Mouse (Mus musculus): ENCODE data around the gene Ccdc183. TPM values are rescaled to one million over a fixed set of nuclear protein-coding genes. Genes with fewer than 3 reads are reported as not detected.

Ccdc183 gene
- polyA plus RNA-seq, 1 experiment from 2014 or later: 0.27 TPM

DNA sequence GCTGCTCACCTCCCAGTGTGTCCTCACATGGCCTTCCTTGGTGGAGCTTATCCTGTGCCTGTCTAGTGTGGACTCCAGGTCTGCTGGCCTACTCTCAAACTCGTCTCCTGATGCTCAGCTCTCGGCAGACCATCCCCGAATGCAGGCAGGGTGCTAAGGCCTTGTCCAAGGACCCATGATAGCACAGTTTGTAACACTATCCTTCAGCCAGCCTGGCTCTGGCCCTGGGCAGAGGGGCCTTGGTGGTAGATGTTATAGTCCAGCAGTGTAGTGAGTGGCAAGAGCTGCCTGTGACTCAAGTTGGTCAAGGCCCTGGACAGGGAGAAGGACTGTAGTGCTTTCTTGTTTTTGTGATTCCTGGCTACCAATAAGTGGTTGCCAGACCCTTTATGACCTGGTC, 16.1 kb upstream of the Ccdc183 start:
- no peak for ATAC-seq (ENCODE audit: low FRiP score, low read depth)
- Histone ChIP-seq H3K4me2 (no peak overlapping the region), H3K9me3 (no peaks in the 10 kb centered on the region), H3K27ac (replicated peaks) (no peak overlapping the region), H3K9ac (no peak overlapping the region), H3K4me3 (no peak overlapping the region), H3K36me3 (no peaks in the 10 kb centered on the region), H3K27me3 (no peaks in the 10 kb centered on the region), H3K4me1 (replicated peaks) (no peaks in the 10 kb centered on the region)
- WGBS: 91% methylated on average over 3 of the region's 3 CpGs

DNA sequence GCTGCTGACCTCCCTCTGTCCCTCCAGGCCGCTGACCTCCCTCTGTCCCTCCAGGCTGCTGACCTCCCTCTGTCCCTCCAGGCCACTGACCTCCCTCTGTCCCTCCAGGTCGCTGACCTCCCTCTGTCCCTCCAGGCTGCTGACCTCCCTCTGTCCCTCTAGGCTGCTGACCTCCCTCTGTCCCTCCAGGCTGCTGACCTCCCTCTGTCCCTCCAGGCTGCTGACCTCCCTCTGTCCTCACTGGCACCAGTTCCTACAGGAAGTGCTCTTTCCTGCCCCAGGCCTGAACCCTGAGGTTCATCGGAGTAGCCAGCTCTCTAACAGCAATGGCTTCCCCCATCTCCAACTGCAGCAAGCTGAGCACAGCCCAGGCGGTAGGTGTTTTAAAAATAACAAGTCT, 11.3 kb upstream of the Ccdc183 start:
- Histone ChIP-seq H3K36me3 (no peaks in the 10 kb centered on the region), H3K4me1 (replicated peaks) (no peaks in the 10 kb centered on the region)

DNA sequence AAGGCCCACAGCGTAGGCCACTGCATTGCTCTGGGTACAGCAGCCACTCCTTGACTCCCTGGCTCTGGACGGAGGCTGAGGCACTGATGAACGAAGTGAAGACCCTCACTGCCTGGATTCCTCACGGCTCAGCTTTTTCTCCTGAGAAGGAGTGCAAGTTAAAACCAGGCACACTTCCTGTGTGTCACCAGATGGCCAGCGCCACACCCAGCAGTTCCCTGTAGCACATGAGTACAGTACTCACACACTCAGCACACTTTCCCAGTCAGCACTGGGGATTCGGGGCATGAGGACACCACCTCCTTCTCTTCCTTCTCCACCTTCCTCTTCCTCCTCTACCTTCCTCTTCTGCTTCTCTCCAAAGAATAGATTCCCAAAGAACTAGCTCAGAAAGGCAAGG, 10.3 kb upstream of the Ccdc183 start, which contains the start of gene Fcna:
Gene Fcna, minus strand, starts transcription at position 220 of the 400 bp plus-strand sequence.
- no peak for ATAC-seq (ENCODE audit: low FRiP score, low read depth)
- Histone ChIP-seq H3K4me3 (no peak within 1 kb of the TSS), H3K4me2 (no peak within 1 kb of the TSS), H3K27me3 (no peaks in the 10 kb centered on the region), H3K36me3 (no peaks in the 10 kb centered on the region), H3K27ac (replicated peaks) (no peak within 1 kb of the TSS), H3K9me3 (no peaks in the 10 kb centered on the region), H3K9ac (no peak within 1 kb of the TSS), H3K4me1 (replicated peaks) (no peaks in the 10 kb centered on the region)
- 92% methylated on average over 6 of the region's 6 CpGs for WGBS

More for the DNA sequence above, 11.3 kb upstream of the Ccdc183 start:
- 37% methylated on average over 4 of the region's 4 CpGs for WGBS
- Histone ChIP-seq H3K9ac (no peak overlapping the region), H3K27ac (replicated peaks) (no peak overlapping the region), H3K4me2 (no peak overlapping the region), H3K9me3 (no peaks in the 10 kb centered on the region), H3K4me3 (no peak overlapping the region), H3K27me3 (no peaks in the 10 kb centered on the region)
- no peak for ATAC-seq (ENCODE audit: low FRiP score, low read depth)

DNA sequence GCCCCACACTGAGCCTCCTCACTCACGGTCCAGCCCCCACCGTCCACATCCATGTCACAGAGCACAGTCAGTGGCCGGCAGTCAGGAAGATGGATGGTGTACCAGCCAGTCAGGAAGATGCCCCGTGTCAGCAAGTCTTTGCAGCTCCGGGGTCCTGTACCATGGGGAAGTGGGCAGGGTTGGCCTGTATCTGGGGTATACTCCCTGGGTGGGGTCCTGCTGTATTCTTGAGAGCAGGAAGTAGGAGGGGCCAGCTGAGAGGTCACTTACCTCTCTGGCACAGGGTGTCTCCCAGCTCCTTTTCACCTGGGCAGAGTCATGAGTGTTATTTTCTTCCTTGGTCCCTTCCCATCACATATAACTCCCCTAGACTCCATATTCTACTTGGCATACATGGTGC, 8.5 kb upstream of the Ccdc183 start:
- ATAC-seq (ENCODE audit: low FRiP score, low read depth): no peak
- H3K27me3 ChIP-seq: no peaks in the 10 kb centered on the region
- H3K36me3 ChIP-seq: no peaks in the 10 kb centered on the region
- 49% methylated on average over 5 of the region's 5 CpGs for WGBS
- no peak overlapping the region for H3K9ac ChIP-seq
- H3K27ac ChIP-seq (replicated peaks): no peak overlapping the region
- H3K4me2 ChIP-seq: no peak overlapping the region
- H3K4me1 ChIP-seq (replicated peaks): peaks cover 8% of the 10 kb centered on the region
- no peak overlapping the region for H3K4me3 ChIP-seq
- H3K9me3 ChIP-seq: no peaks in the 10 kb centered on the region

DNA sequence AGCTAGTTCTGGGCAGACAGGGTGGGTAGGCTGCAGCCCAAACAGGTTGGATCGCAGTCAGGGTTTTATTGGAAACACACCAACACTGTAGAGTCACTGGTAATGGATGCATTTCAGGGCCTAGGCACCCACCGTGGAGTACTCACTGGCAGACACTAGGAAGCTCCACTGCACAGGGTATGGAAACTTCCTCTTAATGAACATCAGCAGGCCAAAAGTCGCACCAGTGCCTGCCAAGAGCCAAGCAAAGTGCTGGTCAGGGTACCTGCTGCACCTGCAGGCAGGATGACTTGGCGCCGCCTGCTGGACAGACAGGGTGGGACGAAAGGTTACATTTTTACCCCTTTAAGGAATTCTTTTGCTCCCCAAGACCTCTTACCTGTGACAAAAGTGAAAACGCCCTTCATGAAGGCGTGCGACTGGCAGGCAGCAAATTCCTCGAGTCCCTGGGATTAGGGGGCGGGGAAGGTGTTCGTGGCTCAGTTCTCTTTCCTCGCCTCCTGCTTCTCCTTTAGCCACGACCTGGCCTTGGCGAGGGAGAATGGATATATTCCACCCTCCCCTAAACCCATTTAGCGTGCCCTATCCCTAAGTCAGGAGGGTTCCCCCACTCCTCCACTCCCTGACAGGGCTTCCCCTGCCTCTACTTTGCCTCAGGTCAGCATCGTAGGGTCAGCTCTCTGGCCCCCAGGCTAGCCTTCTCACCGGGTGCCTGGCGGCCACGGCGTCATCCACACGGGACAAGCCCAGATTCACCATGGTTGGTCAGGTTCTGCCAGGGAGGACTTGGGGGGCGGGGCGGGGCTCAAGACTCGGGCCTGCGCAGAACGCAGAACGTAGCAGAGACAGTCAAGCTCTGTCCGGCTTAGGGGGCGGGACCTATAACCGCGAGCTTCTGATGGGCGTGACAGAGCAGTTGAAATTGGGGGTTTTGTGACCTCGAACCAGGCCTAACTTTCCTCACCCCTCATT, 4.0 kb upstream of the Ccdc183 start, which contains the start of gene Tmem141:
Gene Tmem141, minus strand, starts transcription at position 777 of the 972 bp plus-strand sequence.
- H3K9me3 ChIP-seq: no peaks in the 10 kb centered on the region
- H3K9ac ChIP-seq: peak within 1 kb of the TSS; percentile 63
- ATAC-seq (ENCODE audit: low FRiP score, low read depth): peak; percentile 96
- H3K4me1 ChIP-seq (replicated peaks): peaks cover 12% of the 10 kb centered on the region
- H3K4me2 ChIP-seq: peak within 1 kb of the TSS; percentile 78
- 5% methylated on average over 34 of the region's 34 CpGs for WGBS
- H3K36me3 ChIP-seq: no peaks in the 10 kb centered on the region
- peaks cover 17% of the 10 kb centered on the region for H3K27me3 ChIP-seq
- peak within 1 kb of the TSS; percentile 60 for H3K4me3 ChIP-seq
- peak within 1 kb of the TSS; percentile 79 for H3K27ac ChIP-seq (replicated peaks)

DNA sequence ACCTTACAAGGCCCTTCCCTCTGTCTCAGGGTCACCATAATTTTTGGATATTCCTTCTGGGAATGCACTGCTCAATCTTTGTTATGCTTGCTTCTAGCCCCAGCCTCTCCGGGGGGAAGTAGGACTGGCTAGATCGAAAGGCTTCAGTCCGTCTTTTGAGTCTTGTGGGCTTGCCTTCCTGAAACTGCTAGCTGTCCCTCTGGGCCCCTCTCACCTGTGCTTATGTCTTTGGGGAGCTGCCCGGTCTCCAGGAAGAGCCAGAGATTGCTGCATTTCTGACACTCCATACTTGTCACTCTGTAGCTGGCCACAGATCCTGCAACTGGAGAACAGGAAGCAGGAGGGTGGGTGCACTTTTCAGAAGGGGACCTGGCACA, 3.4 kb upstream of the Ccdc183 start:
- 0 out of 2 replicates have a peak overlapping the region, but pooled peaks have one; percentile 60 for H3K4me3 ChIP-seq
- no peaks in the 10 kb centered on the region for H3K9me3 ChIP-seq
- H3K4me2 ChIP-seq: peak overlapping the region; percentile 78
- no peaks in the 10 kb centered on the region for H3K36me3 ChIP-seq
- ATAC-seq (ENCODE audit: low FRiP score, low read depth): no peak
- WGBS: 90% methylated on average over 4 of the region's 4 CpGs
- peaks cover 18% of the 10 kb centered on the region for H3K4me1 ChIP-seq (replicated peaks)
- no peak overlapping the region for H3K27ac ChIP-seq (replicated peaks)
- peak overlapping the region; percentile 63; the same call in 1 of the 2 replicates for H3K9ac ChIP-seq
- H3K27me3 ChIP-seq: peaks cover 24% of the 10 kb centered on the region

DNA sequence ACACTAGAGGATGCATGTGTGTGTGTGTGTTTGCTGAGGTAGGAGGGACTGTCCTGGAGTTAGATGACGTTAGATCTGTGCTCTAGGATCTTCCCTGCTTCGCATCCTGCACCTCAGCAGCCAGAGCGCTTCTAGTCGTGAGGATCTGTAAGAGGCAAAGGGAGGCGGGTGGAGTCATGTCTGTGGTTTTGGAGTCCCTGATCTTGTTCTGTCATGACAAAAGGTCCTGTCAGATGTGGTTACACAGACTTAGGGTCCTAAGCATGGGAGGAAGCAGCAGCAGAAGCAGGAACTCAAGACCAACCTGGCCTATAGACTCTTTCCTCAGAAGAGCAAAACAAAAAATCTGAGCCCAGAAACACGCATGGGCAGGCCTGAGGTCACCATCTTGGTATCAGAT, 2.9 kb upstream of the Ccdc183 start:
- H3K4me3 ChIP-seq: no peak overlapping the region
- H3K9ac ChIP-seq: no peak overlapping the region
- no peaks in the 10 kb centered on the region for H3K36me3 ChIP-seq
- H3K27ac ChIP-seq (replicated peaks): no peak overlapping the region
- no peak overlapping the region for H3K4me2 ChIP-seq
- 85% methylated on average over 6 of the region's 6 CpGs for WGBS
- H3K27me3 ChIP-seq: peaks cover 29% of the 10 kb centered on the region
- H3K9me3 ChIP-seq: no peaks in the 10 kb centered on the region
- ATAC-seq (ENCODE audit: low FRiP score, low read depth): no peak
- peaks cover 18% of the 10 kb centered on the region for H3K4me1 ChIP-seq (replicated peaks)

DNA sequence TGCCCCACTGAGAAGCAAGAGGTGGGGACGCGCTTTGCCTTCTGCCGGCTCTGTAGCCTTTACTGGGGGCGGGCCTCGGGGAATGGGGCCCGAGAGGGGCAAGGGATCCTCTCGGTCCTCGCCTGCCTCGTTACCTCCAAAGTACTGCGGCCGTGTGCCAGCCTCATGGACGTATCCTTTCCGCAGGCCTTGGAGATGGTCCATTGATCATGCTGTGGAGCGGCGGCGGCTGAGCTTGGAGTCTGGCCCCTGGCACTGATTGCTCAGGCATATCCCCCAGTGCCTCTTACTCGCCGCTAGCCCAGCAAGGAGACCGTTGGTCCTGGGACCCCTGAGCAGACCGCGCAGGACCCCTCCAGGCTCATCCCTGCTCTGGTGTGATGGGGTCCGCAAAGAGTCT, 1.1 kb downstream of the Ccdc183 start:
- peaks cover 40% of the 10 kb centered on the region for H3K27me3 ChIP-seq
- peaks cover 14% of the 10 kb centered on the region for H3K4me1 ChIP-seq (replicated peaks)
- no peak overlapping the region for H3K27ac ChIP-seq (replicated peaks)
- no peak overlapping the region for H3K9ac ChIP-seq
- H3K4me3 ChIP-seq: no peak overlapping the region
- H3K36me3 ChIP-seq: no peaks in the 10 kb centered on the region
- no peaks in the 10 kb centered on the region for H3K9me3 ChIP-seq
- peak overlapping the region; percentile 17; the same call in 1 of the 2 replicates for H3K4me2 ChIP-seq
- no peak for ATAC-seq (ENCODE audit: low FRiP score, low read depth)
- WGBS: 18% methylated on average over 22 of the region's 22 CpGs

DNA sequence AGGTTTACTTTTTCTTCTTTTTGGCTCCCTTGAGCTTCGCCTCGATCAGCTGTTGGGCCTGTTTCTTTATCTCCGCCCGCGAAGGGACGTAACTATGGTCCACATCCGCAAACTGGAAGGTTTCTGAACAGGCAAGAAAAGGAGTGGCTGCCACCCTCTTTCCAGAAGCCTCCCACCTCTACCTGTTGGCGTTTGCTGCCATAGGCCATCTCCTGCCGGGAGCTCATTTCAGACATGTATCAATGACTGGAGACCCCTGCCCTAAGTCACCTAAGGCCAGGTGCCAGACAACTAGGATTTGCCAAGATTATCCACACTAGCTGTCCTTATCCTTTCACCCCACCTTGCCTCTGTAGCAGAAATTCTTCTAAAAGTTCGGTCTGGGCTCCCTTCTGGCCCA, 8.8 kb downstream of the Ccdc183 start:
- H3K9ac ChIP-seq: peak overlapping the region; percentile 39
- no peaks in the 10 kb centered on the region for H3K36me3 ChIP-seq
- no peaks in the 10 kb centered on the region for H3K27me3 ChIP-seq
- H3K27ac ChIP-seq (replicated peaks): peak overlapping the region; percentile 84
- no peaks in the 10 kb centered on the region for H3K9me3 ChIP-seq
- peak overlapping the region; percentile 62 for H3K4me2 ChIP-seq
- peaks cover 27% of the 10 kb centered on the region for H3K4me1 ChIP-seq (replicated peaks)
- peak; percentile 25 for ATAC-seq (ENCODE audit: low FRiP score, low read depth)
- peak overlapping the region; percentile 66 for H3K4me3 ChIP-seq
- WGBS: 72% methylated on average over 10 of the region's 10 CpGs

DNA sequence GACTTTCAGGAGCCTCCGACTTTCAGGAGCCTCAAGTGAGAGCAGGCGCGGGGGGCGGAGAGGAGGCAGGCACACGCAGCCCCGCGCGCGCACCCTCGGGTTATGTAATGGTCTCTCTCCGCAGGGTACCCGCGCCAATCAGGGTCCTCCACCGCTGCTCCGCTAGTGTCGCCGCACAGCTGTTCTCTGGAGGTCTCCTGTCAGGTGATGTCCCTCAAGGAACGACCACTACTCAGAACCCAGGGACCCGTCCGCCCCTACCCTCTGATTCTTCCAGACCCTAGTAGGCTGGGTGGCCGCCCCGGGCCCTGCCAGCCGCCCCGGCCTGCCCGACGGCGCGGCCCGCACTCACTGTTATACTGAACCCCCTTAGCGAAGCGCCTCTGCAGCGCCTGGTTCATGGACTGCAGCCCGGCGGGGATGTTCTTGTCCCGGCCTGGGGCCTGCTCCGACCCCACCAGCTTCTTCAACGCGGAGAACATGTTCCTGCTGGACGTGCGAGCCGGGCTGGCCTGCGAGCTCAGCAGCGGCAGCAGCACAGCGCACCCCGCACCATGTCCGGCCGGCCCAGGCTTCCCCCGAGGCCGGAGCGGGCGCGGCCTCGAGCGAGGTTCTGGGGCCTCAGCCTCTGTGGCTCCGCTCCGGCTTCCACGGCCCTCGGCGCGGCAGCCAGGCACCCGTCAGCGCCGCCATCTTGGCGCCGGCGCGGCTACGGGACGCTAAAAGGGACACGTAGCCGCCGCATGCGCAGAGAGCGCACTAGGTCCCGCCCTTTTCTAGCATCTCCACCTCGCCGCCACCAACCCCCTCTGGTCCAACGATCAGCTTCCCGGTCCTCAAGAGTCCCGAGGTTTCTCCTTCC, 9.5 kb downstream of the Ccdc183 start, which contains the start of gene Rabl6:
Gene Rabl6, minus strand, starts transcription at position 761 of the 862 bp plus-strand sequence.
- H3K4me1 ChIP-seq (replicated peaks): peaks cover 27% of the 10 kb centered on the region
- H3K27ac ChIP-seq (replicated peaks): peak within 1 kb of the TSS; percentile 84
- no peaks in the 10 kb centered on the region for H3K36me3 ChIP-seq
- no peaks in the 10 kb centered on the region for H3K9me3 ChIP-seq
- peak; percentile 92 for ATAC-seq (ENCODE audit: low FRiP score, low read depth)
- H3K9ac ChIP-seq: peak within 1 kb of the TSS; percentile 77
- WGBS: under 1% methylated on average over 78 of the region's 80 CpGs
- H3K4me3 ChIP-seq: peak within 1 kb of the TSS; percentile 66
- H3K27me3 ChIP-seq: no peaks in the 10 kb centered on the region
- peak within 1 kb of the TSS; percentile 62 for H3K4me2 ChIP-seq

DNA sequence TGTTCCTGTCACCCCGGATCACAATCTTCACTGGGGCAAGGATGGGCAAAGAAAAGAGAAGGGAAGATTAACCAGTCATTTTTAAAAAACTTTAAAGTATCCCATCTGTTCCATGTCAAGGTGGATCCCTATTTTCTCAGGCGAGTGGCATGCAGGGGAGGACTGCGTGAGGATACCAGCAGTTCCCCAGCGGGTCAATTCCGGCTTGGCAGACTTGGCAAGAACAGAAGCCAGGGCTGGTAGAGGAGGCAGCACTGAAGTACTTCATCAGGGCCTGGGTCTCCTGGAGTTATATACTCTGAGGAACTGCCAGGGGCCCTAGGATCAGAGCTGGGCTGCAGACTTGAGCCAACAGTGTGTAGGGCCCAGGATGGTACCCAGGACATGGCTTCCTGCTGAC, 15.0 kb downstream of the Ccdc183 start:
- no peak overlapping the region for H3K27ac ChIP-seq (replicated peaks)
- no peaks in the 10 kb centered on the region for H3K9me3 ChIP-seq
- H3K9ac ChIP-seq: no peak overlapping the region
- no peaks in the 10 kb centered on the region for H3K27me3 ChIP-seq
- H3K4me2 ChIP-seq: no peak overlapping the region
- no peak overlapping the region for H3K4me3 ChIP-seq
- H3K36me3 ChIP-seq: peaks cover 52% of the 10 kb centered on the region
- WGBS: 97% methylated on average over 5 of the region's 5 CpGs
- H3K4me1 ChIP-seq (replicated peaks): peaks cover 17% of the 10 kb centered on the region
- no peak for ATAC-seq (ENCODE audit: low FRiP score, low read depth)

Measured in hindbrain, embryonic 15.5 days (tissue).